Mouse (Mus musculus) kidney, adult 2 months (tissue): ENCODE measurements around the gene Nfatc2.

ENCODE experiments used
- CTCF ChIP-seq: fragments of 200-500 bp; conservative IDR thresholded peaks from 2 replicates; pipeline ENCODE4 v1.5.1; 2011; ENCODE audit warnings: low read depth, mild to moderate bottlenecking, control low read depth, low read length, moderate library complexity, mixed read lengths; ENCODE audit not compliant: insufficient read depth, insufficient read length
- POLR2A ChIP-seq: fragments of 200-500 bp; IDR thresholded peaks from one replicate; pipeline ENCODE4 v1.6.1; 2011; ENCODE audit warnings: low read depth, low read length, control low read depth

- TF ChIP-seq POLR2A: no peak
- no peak for TF ChIP-seq CTCF
These were observed 38.3 kb downstream of the Nfatc2 start for GRCm38 (mm10) chr2:168563184-168563583.
